Mouse (Mus musculus): ENCODE results near the gene Tcf12. TPM values are rescaled to one million over a fixed set of nuclear protein-coding genes. Genes with fewer than 3 reads are reported as not detected.

Gene Tcf12
- polyA plus RNA-seq, 1 experiment: 52.1 TPM

DNA sequence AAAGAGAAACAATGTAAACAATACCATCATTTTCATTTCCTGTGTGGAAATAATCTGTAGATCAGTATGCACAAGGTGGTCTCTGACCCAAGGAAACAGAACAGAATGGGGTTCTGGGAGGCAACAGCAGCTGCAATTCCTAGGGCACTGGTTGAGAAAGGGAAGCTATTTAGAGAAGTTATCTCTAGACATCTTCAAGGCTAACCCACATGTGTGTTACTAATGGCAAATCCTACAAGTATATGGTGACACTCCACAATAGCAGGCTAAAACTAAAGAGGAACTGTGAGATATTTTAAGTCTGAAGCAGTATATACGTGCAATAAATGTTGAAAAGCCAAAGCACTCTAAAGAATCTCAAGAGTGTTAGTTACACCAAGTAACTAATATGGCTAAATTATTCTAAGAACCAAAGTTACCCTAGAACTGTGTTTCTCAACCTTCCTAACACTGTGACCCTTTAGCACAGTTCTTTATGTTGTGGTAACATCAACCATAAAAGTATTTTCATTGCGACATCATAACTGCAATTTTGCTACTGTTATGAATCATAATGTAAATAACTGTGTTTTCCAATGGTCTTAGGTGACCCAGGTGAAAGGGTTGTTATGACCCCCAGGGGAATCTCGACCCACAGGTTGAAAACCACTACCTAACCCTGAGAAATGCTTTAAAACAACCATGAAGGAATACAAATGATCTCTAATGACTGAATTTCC lies 22.6 kb downstream of the Tcf12 start:
- Histone ChIP-seq H3K4me1 (ENCODE audit: control insufficient read depth, insufficient read depth, insufficient read length) (peaks cover 5% of the 10 kb centered on the region; the same call in 1 of the 2 replicates), H3K36me3 (ENCODE audit: control insufficient read depth, insufficient read depth, low read length) (no peaks in the 10 kb centered on the region), H3K4me3 (ENCODE audit: extremely low read depth, insufficient read depth, insufficient read length) (no peak overlapping the region), H3K27me3 (ENCODE audit: control insufficient read depth, insufficient read depth, low read length) (no peaks in the 10 kb centered on the region), H3K27ac (ENCODE audit: insufficient read depth, low read length) (no peak overlapping the region)
- 51% methylated on average over 3 of the region's 3 CpGs for WGBS
- DNase-seq (ENCODE audit: low read depth in 1 of 2, low spot score in 2 of 2): no peak
- TF ChIP-seq CTCF (IDR thresholded peaks at IDR 0.05; ENCODE audit: extremely low read depth, insufficient read depth, insufficient read length, insufficient replicate concordance) (no peak), POLR2A (IDR thresholded peaks at IDR 0.05; ENCODE audit: low read depth, low read length) (no peak)

DNA sequence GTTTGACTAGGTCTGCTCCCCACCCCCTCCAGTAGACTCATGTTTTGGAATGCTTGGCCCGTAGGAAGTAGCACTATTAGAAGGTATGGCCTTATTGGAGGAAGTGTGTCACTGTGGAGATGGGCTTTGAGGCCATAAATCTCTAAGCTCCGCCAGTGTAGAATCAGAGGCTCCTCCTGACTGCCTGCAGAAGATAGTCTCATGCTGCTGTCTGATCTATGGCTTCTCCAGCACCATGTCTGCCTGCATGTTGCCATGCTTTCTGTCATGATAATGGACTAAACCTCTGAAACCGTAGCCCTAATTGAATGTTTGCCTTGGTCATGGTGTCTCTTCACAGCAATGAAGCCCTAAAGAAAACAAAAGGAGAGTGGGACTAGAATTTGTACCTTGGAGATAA lies 26.7 kb downstream of the Tcf12 start:
- WGBS: 85% methylated on average over 3 of the region's 3 CpGs
- H3K27ac ChIP-seq (ENCODE audit: insufficient read depth, low read length): no peak overlapping the region
- no peaks in the 10 kb centered on the region for H3K36me3 ChIP-seq (ENCODE audit: control insufficient read depth, insufficient read depth, low read length)
- H3K4me1 ChIP-seq (ENCODE audit: control insufficient read depth, insufficient read depth, insufficient read length): peaks cover 5% of the 10 kb centered on the region; the same call in 1 of the 2 replicates
- no peak overlapping the region for H3K4me3 ChIP-seq (ENCODE audit: extremely low read depth, insufficient read depth, insufficient read length)
- H3K27me3 ChIP-seq (ENCODE audit: control insufficient read depth, insufficient read depth, low read length): no peaks in the 10 kb centered on the region
- no peak for TF ChIP-seq CTCF (IDR thresholded peaks at IDR 0.05; ENCODE audit: extremely low read depth, insufficient read depth, insufficient read length, insufficient replicate concordance)
- no peak for TF ChIP-seq POLR2A (IDR thresholded peaks at IDR 0.05; ENCODE audit: low read depth, low read length)
- no peak for DNase-seq (ENCODE audit: low read depth in 1 of 2, low spot score in 2 of 2)

DNA sequence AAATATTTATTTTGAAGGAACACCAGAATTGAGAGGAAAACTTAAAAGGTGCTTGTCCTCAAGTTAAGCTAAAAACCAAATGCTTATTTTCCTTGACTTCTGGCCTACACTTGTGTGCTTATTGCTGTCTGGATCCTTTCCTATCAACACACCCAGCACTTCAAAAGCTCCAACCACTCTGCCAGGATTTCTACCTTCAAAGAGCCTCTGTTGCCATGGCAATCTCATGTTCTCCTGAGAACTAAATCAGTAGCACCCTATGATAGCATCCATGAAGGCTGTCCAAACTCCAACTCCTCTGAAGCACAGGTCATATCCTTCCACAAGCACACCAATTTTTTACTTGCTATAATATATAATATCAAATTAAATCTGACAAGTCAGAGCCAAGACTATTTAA lies 27.5 kb downstream of the Tcf12 start:
- Histone ChIP-seq H3K36me3 (ENCODE audit: control insufficient read depth, insufficient read depth, low read length) (no peaks in the 10 kb centered on the region), H3K4me1 (ENCODE audit: control insufficient read depth, insufficient read depth, insufficient read length) (peaks cover 5% of the 10 kb centered on the region; the same call in 1 of the 2 replicates), H3K27me3 (ENCODE audit: control insufficient read depth, insufficient read depth, low read length) (no peaks in the 10 kb centered on the region), H3K4me3 (ENCODE audit: extremely low read depth, insufficient read depth, insufficient read length) (no peak overlapping the region), H3K27ac (ENCODE audit: insufficient read depth, low read length) (no peak overlapping the region)
- DNase-seq (ENCODE audit: low read depth in 1 of 2, low spot score in 2 of 2): no peak
- TF ChIP-seq CTCF (IDR thresholded peaks at IDR 0.05; ENCODE audit: extremely low read depth, insufficient read depth, insufficient read length, insufficient replicate concordance): no peak
- TF ChIP-seq POLR2A (IDR thresholded peaks at IDR 0.05; ENCODE audit: low read depth, low read length): no peak

DNA sequence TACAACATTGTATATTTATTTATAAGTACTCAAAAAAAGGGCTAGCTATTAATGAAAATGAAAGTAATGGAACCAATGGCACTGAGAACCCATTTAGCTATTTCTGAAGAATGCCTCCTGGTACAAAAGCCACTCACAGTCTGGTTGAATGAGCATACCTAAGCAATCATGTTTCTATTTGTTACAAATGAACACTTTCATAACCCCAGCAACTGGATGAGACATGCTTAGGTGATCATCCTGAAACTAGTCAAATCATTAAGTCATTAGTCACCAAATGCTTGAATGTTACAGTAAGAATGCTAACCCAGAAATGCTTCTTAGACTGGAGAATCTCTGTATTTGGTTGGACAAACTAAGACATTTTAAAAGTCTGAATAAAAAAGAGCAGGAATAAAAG lies 35.5 kb downstream of the Tcf12 start:
- no peak for TF ChIP-seq POLR2A (IDR thresholded peaks at IDR 0.05; ENCODE audit: low read depth, low read length)
- DNase-seq (ENCODE audit: low read depth in 1 of 2, low spot score in 2 of 2): no peak
- Histone ChIP-seq H3K36me3 (ENCODE audit: control insufficient read depth, insufficient read depth, low read length) (no peaks in the 10 kb centered on the region), H3K4me3 (ENCODE audit: extremely low read depth, insufficient read depth, insufficient read length) (no peak overlapping the region), H3K27me3 (ENCODE audit: control insufficient read depth, insufficient read depth, low read length) (no peaks in the 10 kb centered on the region), H3K4me1 (ENCODE audit: control insufficient read depth, insufficient read depth, insufficient read length) (peaks cover 5% of the 10 kb centered on the region), H3K27ac (ENCODE audit: insufficient read depth, low read length) (no peak overlapping the region)

DNA sequence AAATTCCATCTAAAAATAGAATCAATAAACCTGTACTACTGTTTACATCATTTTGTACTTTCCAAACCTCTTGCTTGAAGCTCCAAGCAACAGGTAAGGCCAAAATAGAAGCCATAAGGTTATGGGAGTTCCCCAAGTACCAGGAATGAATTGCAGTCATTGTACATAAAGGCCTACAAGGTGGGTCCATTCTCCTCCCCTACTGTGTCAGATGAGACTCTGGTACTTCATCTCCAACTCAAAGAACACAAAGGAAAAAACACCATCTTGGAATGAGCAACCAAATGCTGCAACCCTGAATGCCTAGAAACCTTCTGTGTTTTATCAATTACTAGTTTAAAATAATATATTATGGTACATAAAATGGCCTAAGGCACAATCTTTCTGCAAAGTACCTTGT lies 45.5 kb downstream of the Tcf12 start:
- Histone ChIP-seq H3K36me3 (ENCODE audit: control insufficient read depth, insufficient read depth, low read length) (no peaks in the 10 kb centered on the region), H3K4me1 (ENCODE audit: control insufficient read depth, insufficient read depth, insufficient read length) (no peaks in the 10 kb centered on the region), H3K27me3 (ENCODE audit: control insufficient read depth, insufficient read depth, low read length) (no peaks in the 10 kb centered on the region), H3K4me3 (ENCODE audit: extremely low read depth, insufficient read depth, insufficient read length) (no peak overlapping the region), H3K27ac (ENCODE audit: insufficient read depth, low read length) (no peak overlapping the region)
- DNase-seq (ENCODE audit: low read depth in 1 of 2, low spot score in 2 of 2): no peak
- no peak for TF ChIP-seq CTCF (IDR thresholded peaks at IDR 0.05; ENCODE audit: extremely low read depth, insufficient read depth, insufficient read length, insufficient replicate concordance)
- no peak for TF ChIP-seq POLR2A (IDR thresholded peaks at IDR 0.05; ENCODE audit: low read depth, low read length)

DNA sequence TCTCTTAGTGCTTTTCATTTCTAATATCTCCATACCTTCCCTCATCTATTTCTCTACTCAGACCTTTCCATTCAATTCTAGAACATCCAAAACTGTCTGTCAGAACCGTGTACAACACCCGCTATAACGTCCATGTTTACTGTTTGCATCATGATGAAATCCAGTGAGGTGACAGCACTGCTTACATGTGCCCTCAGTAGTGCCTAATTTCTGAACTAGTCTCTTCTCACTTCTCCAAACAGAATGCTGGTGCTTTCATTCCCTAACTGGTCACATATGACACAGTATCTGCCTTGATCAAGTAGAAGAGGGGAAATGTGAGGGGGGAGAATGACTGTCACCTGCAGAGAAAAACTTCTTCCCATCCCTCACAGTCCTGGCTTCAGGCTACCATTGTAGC lies 58.5 kb downstream of the Tcf12 start:
- no peak overlapping the region for H3K27ac ChIP-seq (ENCODE audit: insufficient read depth, low read length)
- 0 out of 2 replicates have a peak, but pooled peaks cover 2% of the 10 kb centered on the region for H3K36me3 ChIP-seq (ENCODE audit: control insufficient read depth, insufficient read depth, low read length)
- H3K27me3 ChIP-seq (ENCODE audit: control insufficient read depth, insufficient read depth, low read length): no peaks in the 10 kb centered on the region
- peaks cover 5% of the 10 kb centered on the region for H3K4me1 ChIP-seq (ENCODE audit: control insufficient read depth, insufficient read depth, insufficient read length)
- no peak for DNase-seq (ENCODE audit: low read depth in 1 of 2, low spot score in 2 of 2)
- TF ChIP-seq CTCF (IDR thresholded peaks at IDR 0.05; ENCODE audit: extremely low read depth, insufficient read depth, insufficient read length, insufficient replicate concordance): no peak
- no peak for TF ChIP-seq POLR2A (IDR thresholded peaks at IDR 0.05; ENCODE audit: low read depth, low read length)
- no peak overlapping the region for H3K4me3 ChIP-seq (ENCODE audit: extremely low read depth, insufficient read depth, insufficient read length)
- WGBS: 87% methylated on average over 3 of the region's 3 CpGs

DNA sequence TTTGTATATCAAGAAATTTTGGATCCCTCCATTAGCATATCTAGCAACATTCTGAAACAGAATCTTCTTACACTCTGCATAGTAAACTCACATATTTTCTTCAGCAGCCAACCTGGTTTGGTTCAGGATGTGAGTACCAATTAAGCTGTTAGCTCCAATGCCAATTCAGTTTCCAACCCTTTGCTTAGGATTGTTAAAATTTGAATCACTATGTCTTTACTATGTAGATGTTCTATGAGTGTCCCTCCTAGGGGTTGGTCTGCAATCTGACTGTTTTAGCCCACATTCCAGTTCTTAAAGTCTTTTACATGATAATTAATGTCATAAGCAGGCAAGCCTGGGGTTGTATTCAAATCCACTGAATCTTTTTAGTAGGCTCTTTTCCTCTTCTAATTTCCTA lies 71.5 kb downstream of the Tcf12 start:
- Histone ChIP-seq H3K4me1 (ENCODE audit: control insufficient read depth, insufficient read depth, insufficient read length) (peaks cover 3% of the 10 kb centered on the region; the same call in 1 of the 2 replicates), H3K36me3 (ENCODE audit: control insufficient read depth, insufficient read depth, low read length) (no peaks in the 10 kb centered on the region), H3K27me3 (ENCODE audit: control insufficient read depth, insufficient read depth, low read length) (no peaks in the 10 kb centered on the region), H3K27ac (ENCODE audit: insufficient read depth, low read length) (no peak overlapping the region), H3K4me3 (ENCODE audit: extremely low read depth, insufficient read depth, insufficient read length) (no peak overlapping the region)
- TF ChIP-seq CTCF (IDR thresholded peaks at IDR 0.05; ENCODE audit: extremely low read depth, insufficient read depth, insufficient read length, insufficient replicate concordance) (no peak), POLR2A (IDR thresholded peaks at IDR 0.05; ENCODE audit: low read depth, low read length) (no peak)
- no peak for DNase-seq (ENCODE audit: low read depth in 1 of 2, low spot score in 2 of 2)

Data from spleen, adult 2 months (tissue).